Mouse (Mus musculus): ENCODE measurements around the gene Agmo. TPM values are rescaled to one million over a fixed set of nuclear protein-coding genes. Genes with fewer than 3 reads are reported as not detected.

Agmo gene
- polyA plus RNA-seq, 1 experiment from 2014 or later = 0.63 TPM

GRCm38 (mm10) chr12:37624078-37624477, 382.6 kb downstream of the Agmo start:
- Histone ChIP-seq H3K9me3 (ENCODE audit: control insufficient read depth, low read length) (no peaks in the 10 kb centered on the region), H3K36me3 (ENCODE audit: control insufficient read depth, insufficient read depth, low read length) (no peaks in the 10 kb centered on the region), H3K9ac (ENCODE audit: low read length) (no peak overlapping the region), H3K27ac (replicated peaks; ENCODE audit: low read depth, low read length) (no peak overlapping the region), H3K4me2 (ENCODE audit: low read depth, severe bottlenecking) (no peak overlapping the region), H3K4me3 (ENCODE audit: low read depth, low read length) (no peak overlapping the region), H3K27me3 (ENCODE audit: control insufficient read depth, insufficient read depth, low read length) (no peaks in the 10 kb centered on the region), H3K4me1 (ENCODE audit: control insufficient read depth, insufficient read depth, low read length) (no peaks in the 10 kb centered on the region)
- DNase-seq (ENCODE audit: low spot score) = no peak
- ATAC-seq (ENCODE audit: insufficient number of reproducible peaks, low FRiP score, low TSS enrichment, low read depth) = no peak

Other genes starting within 250 kb of the Agmo start
- 64.4 and 69.9 TPM in 2 replicates for gene Meox2, start 133.1 kb upstream of the Agmo start, polyA plus RNA-seq (2014; fragmentation: Nextera tagmentation; extraction: Ambion mirVana)

Measured in limb, embryonic 11.5 days (tissue).